Mouse (Mus musculus): ENCODE measurements around the gene Olfr728.

Olfr728 gene

GRCm38 (mm10) chr14:50142580-50142979 lies at the start of gene Olfr728:
Gene Olfr728, minus strand, starts transcription at chr14:50142680.
- DNase-seq (ENCODE audit: low spot score in 2 of 2) = no peak

GRCm38 (mm10) chr14:50188098-50188497 lies 45.6 kb upstream of the Olfr728 start, which contains the start of gene Olfr730:
Gene Olfr730, minus strand, starts transcription at chr14:50188198.
- DNase-seq (ENCODE audit: low spot score in 2 of 2) = no peak

GRCm38 (mm10) chr14:50152810-50153209 lies 10.3 kb upstream of the Olfr728 start, which contains the start of gene Olfr729:
Gene Olfr729, minus strand, starts transcription at chr14:50152910.
- DNase-seq (ENCODE audit: low spot score in 2 of 2) = no peak

- no peak for DNase-seq (ENCODE audit: low spot score in 2 of 2)
Observed at GRCm38 (mm10) chr14:50122886-50123285, 19.6 kb downstream of the Olfr728 start, which contains the start of gene Olfr727. Gene Olfr727, plus strand, starts transcription at chr14:50123186.

GRCm38 (mm10) chr14:50090853-50091252 lies 51.6 kb downstream of the Olfr728 start, which contains the start of gene Olfr726:
Gene Olfr726, minus strand, starts transcription at chr14:50090953.
- DNase-seq (ENCODE audit: low spot score in 2 of 2) = no peak

Data from spleen, postnatal 14 days (tissue).